Mouse (Mus musculus) layer of hippocampus, postnatal 25 days (tissue): ENCODE measurements around the gene Otud3. TPM values are rescaled to one million over a fixed set of nuclear protein-coding genes. Genes with fewer than 3 reads are reported as not detected.
A peak's percentile ranks its signal among the peaks of the same experiment; 100 is the strongest.
"Not testable (repeated sequence)": the region's sequence is repeated elsewhere in the genome, so short reads cannot be mapped to it uniquely, and the experiment has no call there.

Experiments used
- DNase-seq, 2 experiments: peaks; one replicate each; pipeline ENCODE4 v3.0.0; 2022; ENCODE audit warnings: mixed read lengths in 2 of 2, low spot score in 1 of 2; ENCODE audit errors: extremely low spot score in 1 of 2
- total RNA-seq, 2 experiments: library from RNA; stranded (reverse); gene quantifications; 2 replicates each; pipeline ENCODE4 v1.2.3; 2021

Otud3 gene
- total RNA-seq, 2 experiments from 2014 or later, result 9.3 to 13.2 TPM

DNA sequence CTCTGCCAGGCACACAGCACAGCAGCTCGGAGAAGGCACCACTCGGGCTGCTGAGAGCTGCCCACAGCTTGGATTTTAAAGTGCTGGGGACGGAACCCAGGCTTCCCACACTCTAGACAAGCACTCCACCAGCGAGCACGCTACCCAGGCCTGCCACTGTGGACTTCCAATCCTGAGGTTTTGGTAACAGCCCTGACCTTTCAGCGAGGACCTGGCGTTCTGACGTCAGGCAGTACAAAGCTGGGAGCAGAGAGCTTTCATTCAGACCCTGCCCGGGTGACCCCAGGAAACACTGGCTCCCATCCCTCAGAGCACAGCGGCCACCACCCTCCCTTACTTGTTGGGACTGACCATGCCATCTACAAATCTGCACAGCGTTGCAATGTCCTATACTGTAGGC lies 20.0 kb downstream of the Otud3 start:
- DNase-seq, result not testable (repeated sequence)

DNA sequence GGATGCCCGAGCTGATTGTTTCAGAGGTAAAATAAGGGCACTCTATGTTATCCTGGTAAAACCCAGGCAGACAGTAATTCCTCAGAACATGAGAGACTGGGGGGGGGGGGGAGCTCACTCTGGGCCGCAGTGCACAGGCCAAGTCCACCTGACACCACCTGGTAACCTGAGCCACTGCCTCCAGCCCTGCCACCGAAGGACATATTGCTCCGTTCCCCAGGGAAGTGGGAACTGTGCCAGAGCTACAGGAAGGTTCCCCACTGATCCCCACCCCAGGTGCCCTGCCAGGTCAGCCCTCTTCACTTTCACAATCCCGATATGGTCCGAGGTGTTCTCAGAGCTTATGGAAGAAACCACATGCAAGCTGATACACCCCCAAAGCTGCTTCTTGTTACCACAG lies 21.1 kb downstream of the Otud3 start:
- no peak for DNase-seq

DNA sequence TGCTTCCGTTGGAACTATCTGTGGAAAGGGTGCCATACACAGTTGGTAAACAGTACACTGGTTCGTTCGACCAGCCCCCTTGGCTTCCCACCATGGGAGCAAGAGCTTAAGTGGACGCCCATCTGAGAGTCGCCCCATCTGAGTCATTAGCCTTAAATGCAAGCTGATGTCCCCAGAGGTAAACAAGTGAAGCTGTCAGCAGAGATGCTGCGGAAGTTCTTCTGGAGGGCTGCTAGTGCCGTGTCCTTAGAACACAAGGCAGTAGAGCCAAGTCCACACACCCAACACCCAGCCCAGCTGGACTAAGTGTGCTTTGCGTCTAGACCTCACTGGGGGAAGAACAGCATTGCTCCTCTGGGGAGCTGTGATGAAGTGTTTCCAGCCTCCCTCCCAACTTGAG lies 24.1 kb downstream of the Otud3 start:
- DNase-seq, result no peak

DNA sequence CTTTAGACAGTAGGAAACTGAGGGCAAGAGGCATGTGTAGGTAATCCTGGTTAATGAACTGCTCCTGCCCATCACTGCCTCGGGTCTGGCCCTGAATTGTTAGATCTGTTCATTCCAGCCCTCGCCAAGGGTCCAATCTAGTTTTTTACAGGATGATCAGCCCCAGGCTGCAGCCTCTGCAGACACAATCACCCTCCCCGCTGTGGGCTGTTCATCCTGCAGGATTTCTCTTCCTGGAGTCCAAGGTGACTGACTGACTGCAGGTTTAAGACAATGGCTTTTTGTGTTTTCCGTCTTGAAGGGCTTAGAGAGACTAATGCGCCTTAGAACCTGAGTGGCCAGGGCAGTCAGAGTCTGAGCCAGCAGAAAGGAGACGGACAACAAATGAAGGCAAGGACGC lies 24.6 kb downstream of the Otud3 start:
- DNase-seq, result no peak

DNA sequence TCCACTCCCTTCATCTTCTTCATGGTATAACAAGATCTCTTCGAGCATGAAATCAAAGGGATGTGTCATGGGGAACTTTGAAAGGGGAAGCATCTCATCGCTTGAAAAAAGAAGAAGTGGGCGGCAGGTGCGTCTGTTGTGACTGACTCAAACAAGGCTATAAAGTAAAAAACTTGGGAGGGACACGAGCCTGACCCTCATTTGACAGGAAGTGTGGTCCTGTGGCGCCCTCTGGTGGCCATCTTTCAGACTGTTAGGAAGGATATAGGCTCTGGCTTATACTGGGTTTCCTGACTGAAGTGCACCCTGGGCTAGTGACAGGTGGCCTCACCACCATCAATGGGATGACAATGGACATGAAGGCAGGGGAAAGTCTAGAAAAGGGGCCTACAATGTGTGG lies 29.5 kb downstream of the Otud3 start:
- DNase-seq, result peak; percentile 86 to 99

DNA sequence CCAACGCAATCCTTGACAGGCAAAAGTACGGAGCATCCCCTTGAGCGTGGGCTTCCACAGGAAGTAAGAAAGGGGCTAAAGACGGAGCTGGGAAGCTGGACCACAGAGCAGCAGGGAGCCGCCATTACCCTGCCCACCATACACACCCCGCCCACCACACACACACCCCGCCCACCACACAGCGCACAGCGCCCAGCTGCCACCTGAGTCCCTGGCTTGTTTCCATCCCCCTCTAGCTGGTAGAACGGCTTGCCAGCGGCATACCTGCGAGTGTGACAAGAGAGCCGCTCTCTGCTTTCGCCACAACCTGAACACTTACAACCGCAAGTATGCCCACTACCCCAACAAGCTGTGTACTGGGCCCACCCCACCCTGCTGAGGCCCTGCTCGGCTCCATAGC lies 31.6 kb downstream of the Otud3 start:
- DNase-seq, result no peak

DNA sequence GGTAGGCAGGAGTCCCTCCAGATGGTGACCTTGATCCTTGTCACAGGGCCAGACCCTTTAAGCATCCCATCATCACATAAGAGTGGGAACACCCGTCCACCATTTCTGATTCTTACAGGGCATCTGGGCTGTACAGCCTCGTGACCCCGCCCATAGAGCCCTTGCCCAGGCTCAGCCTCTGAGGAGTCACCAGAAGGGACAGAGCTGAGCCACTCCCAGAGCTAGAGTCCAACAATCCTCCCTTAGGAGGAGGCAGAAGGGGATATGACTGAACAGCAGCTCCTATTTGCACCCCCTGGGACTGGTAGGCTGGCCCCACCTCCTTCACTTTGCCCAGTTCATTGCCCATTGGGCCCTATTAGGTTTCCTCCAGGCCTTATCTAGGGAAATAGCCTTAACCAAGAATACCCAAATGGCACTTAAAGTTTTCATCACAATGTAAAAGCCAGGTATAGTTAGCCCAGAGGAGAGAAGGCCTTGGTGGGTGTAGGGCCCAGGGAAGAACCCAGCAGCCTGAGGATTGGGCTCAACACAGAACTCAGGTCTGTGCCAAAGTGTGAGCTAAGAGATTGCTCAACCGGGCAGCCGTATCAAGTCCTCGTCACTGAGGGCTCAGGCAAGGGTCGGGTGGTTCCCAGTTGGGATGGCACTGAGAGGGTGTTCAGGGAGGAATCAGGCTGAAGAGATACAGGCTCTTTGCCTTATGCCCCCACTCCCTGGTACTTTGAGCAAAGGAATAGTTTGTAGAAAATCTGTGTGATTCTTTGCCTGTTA lies 32.7 kb downstream of the Otud3 start:
- DNase-seq, result no peak

DNA sequence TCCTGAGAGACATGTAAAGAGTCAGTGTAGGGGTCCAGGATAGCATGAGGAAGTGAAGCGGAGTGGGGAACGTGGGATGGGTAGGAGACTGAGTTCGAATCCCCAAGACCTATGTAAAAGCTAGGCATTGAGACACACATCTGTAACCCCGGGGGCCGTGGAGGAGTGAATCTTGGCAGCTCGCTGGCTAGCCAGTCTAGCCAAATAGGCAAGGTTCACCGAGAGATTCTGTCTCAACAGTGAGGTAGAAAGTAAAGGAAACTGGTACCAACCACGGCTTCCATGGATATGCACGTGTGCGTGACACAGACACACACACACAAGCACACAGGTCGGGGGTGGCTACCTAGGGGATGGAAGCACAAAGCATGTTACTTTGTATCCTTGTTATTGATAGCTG lies 33.9 kb downstream of the Otud3 start:
- no peak for DNase-seq

DNA sequence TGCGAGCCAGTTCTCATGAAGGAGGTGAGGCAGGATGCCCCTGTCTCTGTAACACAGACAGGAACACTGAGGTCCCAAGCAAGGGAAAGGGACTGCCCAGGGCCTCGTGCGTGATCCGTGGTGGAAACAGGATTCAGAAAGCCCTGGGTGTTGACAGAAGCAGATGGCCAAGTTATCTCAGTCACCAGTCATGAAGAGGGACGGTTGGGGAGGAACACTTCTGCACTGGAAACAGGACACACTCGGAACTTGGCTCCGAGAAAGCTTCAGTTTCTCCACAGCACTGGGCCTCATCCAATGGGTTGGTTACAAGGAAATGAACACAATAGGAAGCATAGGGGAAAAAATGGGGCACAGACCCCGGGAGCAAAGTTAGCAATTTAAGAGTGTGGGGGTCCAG lies 35.0 kb downstream of the Otud3 start:
- no peak for DNase-seq

DNA sequence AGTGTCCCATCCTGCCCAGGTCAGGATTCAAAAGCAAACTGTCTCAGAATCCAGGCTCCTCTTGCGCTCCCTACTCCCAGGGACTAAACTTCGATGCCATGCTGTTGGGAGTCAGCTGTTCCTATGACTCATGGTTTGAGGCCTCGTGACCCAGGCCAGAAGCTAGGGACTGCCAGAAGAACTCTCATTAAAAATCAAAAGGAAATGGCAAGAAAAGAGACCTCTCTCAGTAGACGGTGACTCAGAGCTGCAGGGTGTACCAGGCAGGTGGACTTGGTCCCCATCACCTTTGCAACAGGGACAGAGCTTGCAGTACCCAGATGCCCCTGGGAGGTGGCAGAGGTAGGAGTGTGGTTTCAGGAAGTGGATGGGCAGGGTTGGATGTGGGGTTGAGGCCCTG lies 36.0 kb downstream of the Otud3 start, which contains the start of gene Pla2g2e:
Gene Pla2g2e (plus strand): TSS at position 212 of the 400 bp plus-strand sequence.
- DNase-seq, result no peak

DNA sequence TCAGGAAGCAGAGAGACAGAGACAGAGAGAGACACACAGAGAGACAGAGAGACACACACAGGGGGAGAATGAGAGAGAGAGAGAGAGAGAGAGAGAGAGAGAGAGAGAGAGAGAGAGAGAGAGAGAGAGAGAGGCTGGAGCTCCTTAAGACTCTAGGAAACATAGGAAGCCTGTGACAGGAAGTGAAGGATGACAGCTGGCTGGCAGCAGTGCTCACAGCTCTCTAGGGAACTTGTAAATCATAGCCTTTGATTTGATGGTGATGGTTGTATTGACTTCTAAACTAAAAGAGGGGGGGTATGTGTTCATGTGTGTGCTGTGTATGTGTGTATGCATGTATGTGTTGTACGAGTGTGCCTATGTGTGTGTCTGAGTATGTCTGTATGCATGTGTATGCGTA lies 37.8 kb downstream of the Otud3 start:
- no peak for DNase-seq

DNA sequence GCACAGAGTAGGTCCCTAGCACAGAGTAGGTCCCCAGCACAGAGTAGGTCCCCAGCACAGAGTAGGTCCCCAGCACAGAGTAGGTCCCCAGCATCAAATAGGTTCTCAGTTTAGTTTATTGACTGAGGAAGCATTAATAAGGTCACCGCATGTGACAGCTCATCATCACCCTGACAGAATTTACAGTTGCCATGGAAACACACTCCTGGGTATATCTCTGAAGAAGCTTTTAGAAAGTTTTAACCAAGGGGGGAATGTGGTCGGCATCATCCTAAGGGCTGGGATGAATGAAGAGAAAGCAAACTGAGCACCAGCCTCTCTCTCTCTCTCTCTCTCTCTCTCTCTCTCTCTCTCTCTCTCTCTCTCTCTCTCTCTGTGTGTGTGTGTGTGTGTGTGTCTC lies 38.5 kb downstream of the Otud3 start:
- not testable (repeated sequence) for DNase-seq

DNA sequence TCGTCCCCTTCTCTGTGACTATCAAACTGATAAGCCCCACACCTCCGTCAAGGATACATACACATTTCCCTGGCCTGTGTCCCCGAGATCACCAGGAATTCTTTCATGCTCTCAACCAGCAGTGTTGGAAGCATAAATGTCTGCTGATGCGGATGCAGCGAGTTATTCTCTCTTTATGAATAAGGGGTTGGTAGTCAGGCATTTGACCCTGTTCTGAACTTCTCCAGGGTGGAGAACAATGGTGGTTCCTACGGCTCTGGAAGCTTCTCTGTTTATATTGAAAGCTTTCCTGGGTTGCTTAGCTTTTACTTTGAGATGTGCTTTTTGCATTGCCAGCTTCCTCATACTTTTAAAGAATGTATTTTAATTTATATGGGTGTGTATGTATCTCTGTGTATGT lies 39.9 kb downstream of the Otud3 start, which contains the start of gene Gm13030:
Gene Gm13030 (minus strand): TSS at position 101 of the 400 bp plus-strand sequence.
- no peak for DNase-seq

DNA sequence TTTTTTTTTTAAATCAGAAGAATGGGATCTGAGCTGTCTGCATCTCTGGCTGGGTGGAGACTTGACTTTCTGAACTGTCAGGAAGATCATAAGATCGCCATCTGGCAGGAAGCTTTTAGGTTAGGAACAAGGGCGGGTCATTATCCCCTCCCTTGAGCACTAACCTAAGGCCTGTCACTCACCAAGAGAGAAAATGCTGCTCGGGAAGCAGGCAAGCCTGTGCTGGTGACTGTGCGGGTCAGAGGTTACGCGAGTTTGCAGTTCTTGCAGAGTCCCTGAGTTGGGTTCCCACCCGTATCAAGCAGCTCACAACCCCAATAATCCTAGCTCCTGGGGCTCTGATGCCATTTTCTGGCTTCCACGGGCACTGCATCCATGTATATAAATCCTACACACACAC lies 45.1 kb downstream of the Otud3 start:
- no peak for DNase-seq

DNA sequence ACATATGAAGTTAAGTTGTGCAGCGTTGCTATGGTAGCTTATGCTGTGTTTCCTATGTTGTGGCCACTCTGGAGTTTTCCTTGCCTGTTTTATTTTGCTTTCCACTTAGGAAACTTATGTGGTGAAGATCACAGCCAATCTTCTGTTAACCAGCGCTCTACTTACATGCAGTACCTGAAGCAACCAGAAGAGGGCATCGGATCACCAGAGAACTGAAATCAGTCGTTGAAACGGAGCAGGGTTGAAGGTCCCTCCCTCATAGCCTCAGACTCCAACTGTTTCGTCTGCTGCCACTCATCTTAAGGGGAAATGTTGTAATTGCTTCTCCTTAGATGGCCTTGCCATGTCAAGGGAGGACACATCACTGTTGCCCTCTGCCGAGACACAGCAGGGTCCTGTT lies 47.3 kb downstream of the Otud3 start:
- DNase-seq, result peak in 1 of 2 experiments; percentile 85

DNA sequence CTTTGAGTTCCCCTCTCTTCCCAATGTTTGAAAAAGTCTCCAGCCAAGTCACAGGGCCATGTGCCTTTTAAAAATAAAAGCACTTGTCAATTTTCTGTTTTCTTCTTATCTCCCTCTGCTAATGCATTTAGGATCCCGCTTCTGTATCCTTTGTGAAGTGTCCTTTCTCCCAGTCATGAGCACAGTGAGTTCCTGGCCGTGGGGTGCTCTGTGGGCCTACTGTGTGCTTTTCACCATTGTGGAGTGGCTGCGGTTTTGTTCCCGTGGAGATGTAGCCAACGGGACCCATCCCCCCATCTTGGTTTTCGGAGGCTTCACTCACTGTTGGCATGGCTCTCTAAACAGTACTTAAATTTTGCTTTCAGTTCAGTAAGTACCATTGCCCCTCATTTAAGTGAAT lies 47.8 kb downstream of the Otud3 start:
- DNase-seq, result no peak

DNA sequence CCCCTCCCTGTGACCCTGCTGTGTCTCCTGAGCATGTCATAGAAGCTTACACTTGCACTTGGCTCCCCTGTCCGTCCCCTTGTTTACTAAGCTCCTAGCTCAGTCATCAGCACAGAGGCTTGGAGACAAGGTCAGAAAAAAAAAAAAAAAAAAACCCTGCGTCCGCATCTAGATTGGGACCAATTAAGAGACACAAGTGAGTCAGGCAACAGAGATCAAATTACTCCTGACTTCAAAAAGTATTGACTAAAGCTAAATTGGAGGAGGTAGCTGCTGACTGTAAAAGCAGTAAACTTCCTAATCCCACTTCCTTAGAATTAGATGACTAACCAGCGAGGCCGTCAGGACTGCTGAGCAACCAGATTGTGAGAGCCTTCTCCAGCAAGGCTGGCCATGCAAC lies 48.7 kb downstream of the Otud3 start:
- DNase-seq, result no peak

DNA sequence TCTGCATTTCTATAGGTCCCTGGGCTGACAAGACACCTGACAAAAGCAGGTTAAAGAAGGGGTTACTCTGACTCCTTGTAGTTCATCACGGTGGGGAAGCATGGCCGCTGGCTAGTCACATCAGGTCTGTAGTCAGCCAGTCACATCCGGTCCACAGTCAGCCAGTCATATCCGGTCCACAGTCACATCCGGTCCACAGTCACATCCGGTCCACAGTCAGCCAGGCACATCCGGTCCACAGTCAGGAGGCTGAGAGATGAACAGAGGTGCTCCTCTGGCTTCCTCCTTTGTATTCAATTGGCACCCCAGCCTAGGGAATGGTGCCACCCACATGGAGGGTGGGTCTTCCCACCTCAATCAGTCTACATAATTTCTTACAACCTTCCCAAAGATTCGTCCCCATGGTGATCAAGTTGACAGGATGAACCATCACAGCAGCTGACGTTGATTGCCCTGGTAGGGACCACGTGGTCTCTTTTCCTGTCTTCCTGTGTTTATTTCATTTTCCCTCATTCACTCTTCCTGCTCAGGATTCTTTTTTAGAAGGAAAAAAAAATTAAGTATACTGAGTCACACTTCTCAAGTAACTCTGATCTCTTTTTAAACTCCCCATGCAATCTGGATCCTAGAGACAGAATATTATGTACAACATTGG lies 50.3 kb downstream of the Otud3 start, which contains the start of gene Pla2g5:
Gene Pla2g5 (minus strand): TSS at position 139 of the 655 bp plus-strand sequence.
- no peak for DNase-seq

DNA sequence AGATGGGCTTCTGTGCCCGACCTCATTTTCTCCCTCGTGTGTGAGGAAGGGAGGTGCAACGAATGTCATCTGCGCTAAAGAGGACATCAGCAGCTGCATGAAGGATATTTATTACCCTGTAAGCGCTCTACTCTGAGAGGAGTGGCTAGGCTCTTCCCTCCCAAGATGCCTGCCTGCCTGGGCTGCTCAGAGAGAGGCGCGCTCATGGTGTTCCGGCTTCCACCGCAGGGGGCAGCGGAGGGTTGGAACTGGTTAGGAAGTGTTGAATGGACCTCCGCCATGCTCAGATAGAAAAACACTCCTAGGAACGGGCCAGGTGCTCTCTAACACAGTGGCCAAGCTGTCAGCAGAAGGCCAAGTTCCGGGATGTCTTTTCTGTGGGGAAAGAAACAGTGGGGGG lies 54.0 kb downstream of the Otud3 start:
- DNase-seq, result peak; percentile 57 to 83

DNA sequence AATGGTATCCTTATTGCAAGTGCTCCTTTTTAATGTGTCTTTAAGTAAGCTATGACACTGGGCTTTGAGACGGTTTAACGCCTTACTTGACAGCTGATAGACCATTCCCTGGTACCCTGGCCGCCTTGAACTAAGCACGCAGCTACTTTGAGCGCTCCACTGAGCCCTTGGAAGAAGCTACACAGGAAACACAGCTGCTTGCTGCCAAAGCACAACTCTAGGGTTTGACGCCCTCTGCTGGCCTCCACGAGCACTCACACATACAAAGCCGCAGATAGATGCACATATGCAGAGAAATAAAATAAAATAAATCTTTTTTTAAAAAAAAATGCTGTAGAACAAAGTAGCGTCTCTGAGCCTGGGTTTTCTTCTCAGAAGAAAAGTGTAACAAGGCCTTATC lies 54.5 kb downstream of the Otud3 start:
- peak in 1 of 2 experiments; percentile 33 for DNase-seq

DNA sequence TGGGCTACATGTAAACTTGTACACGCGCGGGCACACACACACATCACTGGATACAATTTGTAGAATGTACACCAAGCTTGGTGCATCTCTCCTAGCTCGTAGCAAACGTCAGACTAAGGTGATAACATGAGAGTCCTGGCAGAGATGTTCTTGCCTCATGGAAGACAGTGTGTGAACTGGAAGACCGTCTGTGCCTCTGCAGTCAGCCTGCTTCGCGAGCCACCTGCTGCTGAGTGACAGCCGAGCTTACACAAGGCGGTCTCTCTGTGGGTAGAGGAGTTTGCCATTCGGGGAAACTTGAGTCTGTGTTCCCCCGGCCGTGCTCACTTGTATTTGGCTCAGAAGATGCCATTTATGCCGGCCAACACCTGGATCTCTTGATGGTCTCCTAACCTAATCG lies 55.3 kb downstream of the Otud3 start:
- no peak for DNase-seq

DNA sequence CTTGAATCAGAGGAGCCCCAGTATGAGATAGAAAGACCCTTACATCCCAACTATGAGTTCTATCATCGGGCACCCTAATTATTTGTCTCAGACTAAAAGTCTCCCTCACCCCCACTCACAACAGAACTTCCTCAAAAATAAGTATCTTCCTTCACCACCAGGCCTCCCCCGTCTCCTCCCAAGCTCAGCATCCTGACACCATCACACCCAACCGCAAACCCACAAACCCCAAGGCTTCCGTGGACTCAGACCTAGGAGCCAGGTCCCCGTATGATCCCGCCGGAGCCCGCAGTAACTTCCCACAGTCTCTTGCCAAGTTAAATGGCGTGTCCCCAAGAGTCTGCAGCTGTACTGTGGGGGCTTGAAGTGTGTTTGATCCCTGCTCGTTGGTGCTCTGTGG lies 56.2 kb downstream of the Otud3 start:
- no peak for DNase-seq
